Mouse (Mus musculus): Measurements from ENCODE around the gene Arhgap23. TPM values are rescaled to one million over a fixed set of nuclear protein-coding genes. Genes with fewer than 3 reads are reported as not detected.

Arhgap23 gene
- polyA plus RNA-seq, 1 experiment from 2014 or later = 5.9 TPM

DNA sequence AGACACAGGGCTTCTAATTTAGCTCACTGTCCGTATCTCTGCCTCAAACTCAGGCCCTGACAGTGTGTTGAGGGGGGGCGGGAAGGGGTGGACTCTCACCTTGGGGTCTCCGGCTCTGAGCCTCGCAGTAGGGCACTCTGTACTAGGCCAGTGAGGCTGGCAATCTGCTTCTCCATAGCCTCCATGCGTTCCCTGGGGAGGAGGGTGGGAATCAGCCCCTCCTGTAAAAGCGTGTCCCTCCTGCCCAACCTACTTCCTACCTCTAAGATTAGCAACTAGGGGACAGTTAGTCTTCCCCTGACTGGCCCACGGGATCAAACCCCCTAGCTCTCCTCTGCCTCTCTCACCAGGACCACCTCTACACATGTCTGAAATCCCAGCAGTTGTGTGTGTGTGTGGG is 118.3 kb downstream of the Arhgap23 start:
- H3K36me3 ChIP-seq = no peaks in the 10 kb centered on the region
- no peak overlapping the region for H3K4me3 ChIP-seq (replicated peaks)
- ATAC-seq (replicated peaks; ENCODE audit: low FRiP score) = no peak
- no peak overlapping the region for H3K9ac ChIP-seq
- peaks cover 80% of the 10 kb centered on the region for H3K27me3 ChIP-seq
- peaks cover 58% of the 10 kb centered on the region for H3K4me1 ChIP-seq
- 25% methylated on average over 7 of the region's 7 CpGs for WGBS
- no peak overlapping the region for H3K27ac ChIP-seq
- no peaks in the 10 kb centered on the region for H3K9me3 ChIP-seq (replicated peaks)
- H3K4me2 ChIP-seq = no peak overlapping the region

GRCm38 (mm10) chr11:97534442-97535307 is 119.3 kb downstream of the Arhgap23 start:
- Histone ChIP-seq H3K4me3 (replicated peaks) (peak overlapping the region; percentile 29), H3K27me3 (peaks cover 89% of the 10 kb centered on the region), H3K27ac (no peak overlapping the region), H3K36me3 (no peaks in the 10 kb centered on the region), H3K9me3 (replicated peaks) (no peaks in the 10 kb centered on the region), H3K4me2 (peak overlapping the region; percentile 53), H3K4me1 (peaks cover 61% of the 10 kb centered on the region), H3K9ac (no peak overlapping the region)
- no peak for ATAC-seq (replicated peaks; ENCODE audit: low FRiP score)
- WGBS = 3% methylated on average over 80 of the region's 95 CpGs

GRCm38 (mm10) chr11:97535308-97535630 is 119.9 kb downstream of the Arhgap23 start:
- ATAC-seq (replicated peaks; ENCODE audit: low FRiP score) = no peak
- Histone ChIP-seq H3K36me3 (no peaks in the 10 kb centered on the region), H3K9ac (no peak overlapping the region), H3K4me3 (replicated peaks) (peak overlapping the region; percentile 29), H3K4me1 (peaks cover 64% of the 10 kb centered on the region), H3K4me2 (no peak overlapping the region; the same call in 1 of the 2 replicates), H3K27ac (no peak overlapping the region), H3K27me3 (peaks cover 90% of the 10 kb centered on the region), H3K9me3 (replicated peaks) (no peaks in the 10 kb centered on the region)
- 33% methylated on average over 5 of the region's 5 CpGs for WGBS

DNA sequence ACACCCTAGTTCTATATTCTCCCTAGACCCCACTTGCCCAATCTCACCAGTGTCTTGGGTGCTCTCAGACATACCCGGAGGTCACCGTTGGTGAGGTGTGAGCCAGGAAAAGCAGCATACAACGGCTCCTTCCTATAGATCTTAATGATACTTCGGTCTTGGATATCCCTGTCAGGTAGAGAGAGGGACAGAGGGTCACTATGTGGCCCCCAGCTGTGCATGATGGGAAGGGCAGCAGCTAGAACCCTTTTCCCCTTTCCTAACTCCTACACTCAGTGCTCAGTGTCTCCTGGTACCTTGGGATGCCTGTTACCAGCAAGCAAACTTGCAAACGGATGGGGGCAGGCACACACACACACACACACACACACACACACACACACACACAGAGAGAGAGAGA is 120.3 kb downstream of the Arhgap23 start:
- H3K36me3 ChIP-seq = no peaks in the 10 kb centered on the region
- no peak overlapping the region for H3K27ac ChIP-seq
- H3K9ac ChIP-seq = no peak overlapping the region
- peaks cover 88% of the 10 kb centered on the region for H3K27me3 ChIP-seq
- H3K9me3 ChIP-seq (replicated peaks) = no peaks in the 10 kb centered on the region
- H3K4me2 ChIP-seq = no peak overlapping the region
- WGBS = 44% methylated on average over 5 of the region's 5 CpGs
- peaks cover 68% of the 10 kb centered on the region for H3K4me1 ChIP-seq
- no peak for ATAC-seq (replicated peaks; ENCODE audit: low FRiP score)
- H3K4me3 ChIP-seq (replicated peaks) = no peak overlapping the region

GRCm38 (mm10) chr11:97536083-97536747 is 120.9 kb downstream of the Arhgap23 start:
- peak overlapping the region; percentile 44 for H3K4me3 ChIP-seq (replicated peaks)
- no peak for ATAC-seq (replicated peaks; ENCODE audit: low FRiP score)
- H3K9ac ChIP-seq = 0 out of 2 replicates have a peak overlapping the region, but pooled peaks have one; percentile 31
- H3K4me1 ChIP-seq = peaks cover 72% of the 10 kb centered on the region
- H3K27me3 ChIP-seq = peaks cover 88% of the 10 kb centered on the region
- no peaks in the 10 kb centered on the region for H3K9me3 ChIP-seq (replicated peaks)
- 12% methylated on average over 35 of the region's 35 CpGs for WGBS
- H3K27ac ChIP-seq = no peak overlapping the region
- H3K4me2 ChIP-seq = peak overlapping the region; percentile 79
- H3K36me3 ChIP-seq = no peaks in the 10 kb centered on the region

DNA sequence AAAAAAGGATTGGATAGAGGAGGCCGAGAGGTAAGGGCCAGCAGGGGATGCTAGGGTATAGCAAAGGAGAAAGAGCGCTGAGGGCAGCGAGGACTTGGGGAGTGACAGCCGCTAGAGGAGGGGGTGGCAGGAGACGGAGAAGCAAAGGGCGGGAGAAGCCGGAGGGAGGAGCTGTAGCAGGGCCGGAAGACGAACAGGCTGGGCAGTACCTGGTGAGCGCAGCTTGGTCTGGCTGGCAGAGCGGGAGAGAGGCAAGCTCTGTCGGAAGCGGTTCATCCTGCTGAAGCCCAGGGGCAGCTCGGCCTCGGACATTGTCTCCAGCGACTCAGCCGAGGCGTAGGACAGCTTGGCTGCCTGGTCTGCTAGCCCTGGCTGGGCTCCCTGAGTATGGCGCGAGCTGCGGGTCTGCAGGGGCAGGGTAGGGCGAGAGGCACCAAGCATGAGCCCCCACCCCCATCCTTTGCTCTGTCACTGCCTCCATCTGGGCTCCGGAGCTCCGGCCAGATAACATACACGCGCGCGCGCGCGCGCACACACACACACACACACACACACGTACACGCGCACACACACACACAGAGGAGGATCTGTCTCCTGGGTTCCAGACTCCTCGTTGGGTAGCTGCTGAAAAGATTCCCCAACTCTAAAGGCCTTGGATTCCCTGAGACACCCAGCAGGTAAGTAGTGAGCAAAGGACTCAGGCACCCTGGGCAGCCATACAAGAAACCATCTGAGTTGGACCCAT is 121.7 kb downstream of the Arhgap23 start:
- peaks cover 88% of the 10 kb centered on the region for H3K27me3 ChIP-seq
- no peak overlapping the region for H3K27ac ChIP-seq
- ATAC-seq (replicated peaks; ENCODE audit: low FRiP score) = peak; percentile 62
- no peaks in the 10 kb centered on the region for H3K9me3 ChIP-seq (replicated peaks)
- 1% methylated on average over 36 of the region's 36 CpGs for WGBS
- no peaks in the 10 kb centered on the region for H3K36me3 ChIP-seq
- H3K4me3 ChIP-seq (replicated peaks) = peak overlapping the region; percentile 44
- peaks cover 71% of the 10 kb centered on the region for H3K4me1 ChIP-seq
- H3K4me2 ChIP-seq = peak overlapping the region; percentile 79
- H3K9ac ChIP-seq = peak overlapping the region; percentile 31; the same call in 1 of the 2 replicates

GRCm38 (mm10) chr11:97537580-97538089 is 122.3 kb downstream of the Arhgap23 start:
- no peaks in the 10 kb centered on the region for H3K9me3 ChIP-seq (replicated peaks)
- H3K4me1 ChIP-seq = peaks cover 71% of the 10 kb centered on the region
- H3K27ac ChIP-seq = no peak overlapping the region
- H3K9ac ChIP-seq = 0 out of 2 replicates have a peak overlapping the region, but pooled peaks have one; percentile 31
- peak overlapping the region; percentile 79 for H3K4me2 ChIP-seq
- H3K36me3 ChIP-seq = no peaks in the 10 kb centered on the region
- H3K27me3 ChIP-seq = peaks cover 82% of the 10 kb centered on the region
- no peak for ATAC-seq (replicated peaks; ENCODE audit: low FRiP score)
- peak overlapping the region; percentile 44 for H3K4me3 ChIP-seq (replicated peaks)
- WGBS = 31% methylated on average over 12 of the region's 12 CpGs

DNA sequence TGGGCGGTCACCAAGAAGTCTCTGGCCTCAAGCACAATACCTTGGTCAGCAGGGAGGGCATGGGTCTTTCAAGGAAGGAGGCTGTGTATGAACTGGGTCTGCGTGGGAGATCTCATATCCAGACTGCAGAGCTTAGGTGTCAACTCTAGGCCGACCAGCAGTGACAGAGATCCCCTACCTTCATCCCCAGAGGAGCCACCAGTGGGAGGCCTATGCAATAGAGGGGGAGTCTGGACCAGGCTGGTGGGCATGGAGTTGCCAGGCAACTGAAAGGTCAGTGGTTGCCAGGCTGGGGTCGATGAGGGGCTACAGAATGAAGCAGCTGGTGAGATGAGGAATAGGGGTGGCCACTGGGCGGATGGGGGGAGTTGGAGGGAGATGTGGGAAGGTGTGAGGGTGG is 124.3 kb downstream of the Arhgap23 start:
- WGBS = 48% methylated on average over 5 of the region's 5 CpGs
- no peaks in the 10 kb centered on the region for H3K36me3 ChIP-seq
- no peak overlapping the region for H3K4me2 ChIP-seq
- H3K9ac ChIP-seq = no peak overlapping the region
- H3K27me3 ChIP-seq = peaks cover 73% of the 10 kb centered on the region
- no peak overlapping the region for H3K27ac ChIP-seq
- no peaks in the 10 kb centered on the region for H3K9me3 ChIP-seq (replicated peaks)
- no peak overlapping the region for H3K4me3 ChIP-seq (replicated peaks)
- no peak for ATAC-seq (replicated peaks; ENCODE audit: low FRiP score)
- peaks cover 62% of the 10 kb centered on the region for H3K4me1 ChIP-seq

- no peaks in the 10 kb centered on the region for H3K9me3 ChIP-seq (replicated peaks)
- no peak overlapping the region for H3K4me2 ChIP-seq
- 70% methylated on average over 3 of the region's 3 CpGs for WGBS
- peaks cover 73% of the 10 kb centered on the region for H3K27me3 ChIP-seq
- H3K4me3 ChIP-seq (replicated peaks) = no peak overlapping the region
- H3K9ac ChIP-seq = no peak overlapping the region
- peaks cover 57% of the 10 kb centered on the region for H3K4me1 ChIP-seq
- H3K36me3 ChIP-seq = no peaks in the 10 kb centered on the region
- no peak overlapping the region for H3K27ac ChIP-seq
- no peak for ATAC-seq (replicated peaks; ENCODE audit: low FRiP score)
Measured at GRCm38 (mm10) chr11:97540136-97540535, 124.8 kb downstream of the Arhgap23 start.

DNA sequence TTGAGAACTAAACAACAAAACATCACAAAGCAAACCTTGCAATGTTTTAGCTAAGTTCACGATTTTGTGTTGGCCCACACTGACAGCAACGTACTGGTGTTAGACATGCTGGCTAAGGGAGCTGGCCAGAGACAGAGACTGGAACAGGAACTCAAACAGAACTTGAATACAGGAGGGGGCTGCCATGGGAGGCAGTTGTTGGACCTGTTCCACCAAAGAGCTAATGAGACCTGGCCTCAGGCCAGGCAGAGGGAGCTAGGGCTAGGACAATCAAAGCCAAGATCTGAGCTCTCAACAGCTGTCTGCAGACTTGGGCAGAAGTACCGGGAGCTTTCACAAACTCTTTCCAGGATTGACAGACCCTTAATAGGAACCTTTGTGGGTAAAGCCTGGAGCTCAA is 125.3 kb downstream of the Arhgap23 start:
- WGBS = 57% methylated on average over 3 of the region's 3 CpGs
- Histone ChIP-seq H3K27me3 (peaks cover 73% of the 10 kb centered on the region), H3K9ac (no peak overlapping the region), H3K4me3 (replicated peaks) (no peak overlapping the region), H3K4me2 (no peak overlapping the region), H3K36me3 (no peaks in the 10 kb centered on the region), H3K27ac (0 out of 2 replicates have a peak overlapping the region, but pooled peaks have one; percentile 7), H3K4me1 (peaks cover 55% of the 10 kb centered on the region), H3K9me3 (replicated peaks) (no peaks in the 10 kb centered on the region)
- no peak for ATAC-seq (replicated peaks; ENCODE audit: low FRiP score)

GRCm38 (mm10) chr11:97542171-97543150 is 127.1 kb downstream of the Arhgap23 start:
- H3K27ac ChIP-seq = no peak overlapping the region
- no peak overlapping the region for H3K9ac ChIP-seq
- WGBS = 56% methylated on average over 22 of the region's 22 CpGs
- peaks cover 72% of the 10 kb centered on the region for H3K27me3 ChIP-seq
- no peak overlapping the region for H3K4me3 ChIP-seq (replicated peaks)
- peaks cover 58% of the 10 kb centered on the region for H3K4me1 ChIP-seq
- no peaks in the 10 kb centered on the region for H3K9me3 ChIP-seq (replicated peaks)
- ATAC-seq (replicated peaks; ENCODE audit: low FRiP score) = 0 out of 2 replicates have a peak, but pooled peaks have one; percentile 3
- H3K36me3 ChIP-seq = no peaks in the 10 kb centered on the region
- no peak overlapping the region for H3K4me2 ChIP-seq

All from kidney, embryonic 15.5 days (tissue).